Mouse (Mus musculus): ENCODE results near the gene Med13l.

Med13l gene

DNA sequence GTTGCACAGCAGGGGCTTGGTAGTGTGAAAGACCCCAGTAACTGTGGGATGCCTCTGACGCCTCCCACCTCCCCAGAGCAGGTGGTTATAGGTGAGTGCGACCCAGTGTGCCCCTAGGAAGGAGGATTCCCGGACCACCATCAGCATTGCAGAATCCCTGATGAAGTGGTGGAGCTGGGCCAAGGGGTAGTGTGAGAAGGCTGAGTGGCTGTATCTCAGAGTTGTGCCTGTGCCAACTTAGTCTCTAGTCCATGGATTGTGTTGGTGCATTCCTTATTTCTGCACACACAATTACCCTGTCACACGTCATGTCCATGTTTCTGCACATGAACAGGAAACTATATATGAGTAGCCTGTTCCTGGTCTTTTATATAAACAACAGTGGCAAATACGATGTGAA lies 161.4 kb downstream of the Med13l start:
- in situ Hi-C loops (cut with MboI; ENCODE audit: low sequenced_read_pairs): no loop called here

DNA sequence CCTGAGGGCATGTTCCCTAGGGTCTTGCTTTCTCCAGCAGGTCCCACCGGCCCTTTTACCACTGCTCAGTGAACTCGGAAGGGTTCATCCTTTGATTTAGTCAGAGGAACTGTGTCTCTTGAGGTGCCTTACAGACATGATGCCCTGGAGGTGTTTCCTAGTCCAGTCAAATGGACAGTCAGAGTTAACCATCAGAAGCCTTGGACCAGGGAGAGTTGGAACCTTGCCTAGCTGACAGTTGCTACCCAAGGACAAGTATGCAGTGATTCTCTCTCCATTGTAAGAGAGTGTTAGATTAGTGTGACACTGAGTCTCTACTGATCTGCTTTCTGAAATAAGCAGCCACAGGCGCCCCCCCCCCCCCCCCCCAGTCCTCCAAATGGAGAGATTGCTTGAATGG lies 162.0 kb downstream of the Med13l start:
- in situ Hi-C loops (cut with MboI; ENCODE audit: low sequenced_read_pairs): no loop called here

DNA sequence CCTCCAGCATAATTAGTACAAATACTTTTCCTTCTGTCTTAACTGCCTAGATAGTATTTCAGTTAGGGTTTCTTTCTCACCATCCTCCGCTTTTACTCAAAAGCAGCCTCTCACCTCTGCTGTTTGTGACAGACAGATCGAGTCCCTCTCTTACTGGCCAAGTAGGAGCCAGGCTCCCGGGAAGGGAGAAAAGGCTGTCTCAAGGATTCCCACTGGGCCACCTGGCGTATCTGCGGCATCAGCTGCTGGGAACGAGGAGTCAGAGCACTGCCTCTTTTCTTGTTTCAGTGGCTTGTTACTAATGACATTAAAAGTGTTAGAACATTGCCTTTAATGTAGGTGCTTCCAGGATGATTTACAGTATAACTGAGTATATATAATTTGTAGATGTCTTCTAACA lies 164.9 kb downstream of the Med13l start:
- in situ Hi-C loops (cut with MboI; ENCODE audit: low sequenced_read_pairs): loop anchor here (25.0 kb wide), 1 partner anchor 463 kb away; no protein-coding TSS in a partner anchor

DNA sequence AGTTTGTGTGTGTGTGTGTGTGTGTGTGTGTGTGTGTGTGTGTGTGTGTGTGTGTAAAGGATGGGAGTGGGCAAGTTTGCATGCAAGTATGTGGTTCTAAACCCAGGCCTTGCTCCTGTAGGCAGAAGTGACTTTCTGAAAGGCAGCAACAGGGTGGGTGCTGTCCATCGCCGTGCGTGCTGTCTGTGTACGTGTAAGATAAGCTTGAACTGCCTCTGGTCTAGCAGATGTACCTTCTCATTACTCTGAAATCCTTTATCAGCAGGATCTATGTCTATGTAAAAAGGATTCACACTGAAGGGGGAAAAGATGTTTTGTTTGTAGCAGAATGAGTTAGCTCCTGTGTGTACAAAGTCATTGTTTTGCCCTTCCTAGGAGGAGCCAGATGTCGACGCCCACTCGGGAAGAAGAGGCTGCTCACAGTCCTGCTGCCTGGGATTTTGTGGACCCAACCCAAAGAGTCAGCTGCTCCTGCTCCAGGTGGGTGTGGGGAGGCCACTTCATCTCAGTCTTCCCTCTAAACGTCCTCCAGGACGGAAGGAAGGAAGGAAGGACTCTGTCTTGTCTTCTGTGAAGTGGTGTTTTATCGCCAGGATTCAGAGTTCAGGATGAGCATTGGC lies 165.5 kb downstream of the Med13l start:
- in situ Hi-C loops (cut with MboI; ENCODE audit: low sequenced_read_pairs): loop anchor here (25.0 kb wide), 1 partner anchor 464 kb away; no protein-coding TSS in a partner anchor

DNA sequence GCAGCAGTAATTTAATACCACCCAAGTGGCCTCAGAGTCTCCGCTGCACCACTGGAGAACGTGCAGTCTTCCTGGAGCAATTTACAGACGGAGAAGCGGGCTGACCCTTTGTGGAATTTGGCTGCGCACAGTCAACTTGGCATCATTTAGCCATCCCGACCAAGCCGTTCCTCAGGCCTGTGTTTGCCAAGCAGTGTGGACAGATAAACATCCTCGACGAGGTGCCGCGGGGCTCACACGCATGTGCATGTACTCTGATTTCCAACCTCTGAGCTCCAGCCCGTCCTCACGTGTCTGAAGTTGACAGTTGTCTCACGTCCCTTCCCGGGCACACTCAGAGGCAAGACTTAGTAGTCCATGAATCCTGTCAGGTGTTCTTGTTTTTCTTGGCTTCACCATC lies 166.9 kb downstream of the Med13l start:
- in situ Hi-C loops (cut with MboI; ENCODE audit: low sequenced_read_pairs): loop anchor here (25.0 kb wide), 1 partner anchor 465 kb away; no protein-coding TSS in a partner anchor

DNA sequence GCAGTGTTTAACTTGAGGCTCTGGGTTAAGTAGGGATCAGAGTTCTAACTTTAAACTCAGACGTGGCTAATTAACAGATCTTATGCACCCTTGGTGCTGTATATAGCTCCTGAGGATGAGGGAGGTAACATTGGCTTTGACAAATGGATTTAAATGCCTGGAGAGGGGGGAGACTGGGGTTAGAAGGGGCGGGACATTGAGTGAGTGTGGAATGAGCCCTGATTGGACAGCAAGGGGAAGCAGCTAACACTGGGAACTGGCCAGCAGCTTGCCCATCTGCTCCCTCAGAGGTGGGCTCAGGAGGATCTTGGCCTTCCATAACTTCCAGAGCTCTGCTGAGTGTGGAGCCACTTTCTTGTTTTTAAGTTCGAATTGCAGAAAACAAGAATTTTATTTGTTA lies 171.7 kb downstream of the Med13l start:
- in situ Hi-C loops (cut with MboI; ENCODE audit: low sequenced_read_pairs): loop anchor here (25.0 kb wide), 1 partner anchor 470 kb away; no protein-coding TSS in a partner anchor

DNA sequence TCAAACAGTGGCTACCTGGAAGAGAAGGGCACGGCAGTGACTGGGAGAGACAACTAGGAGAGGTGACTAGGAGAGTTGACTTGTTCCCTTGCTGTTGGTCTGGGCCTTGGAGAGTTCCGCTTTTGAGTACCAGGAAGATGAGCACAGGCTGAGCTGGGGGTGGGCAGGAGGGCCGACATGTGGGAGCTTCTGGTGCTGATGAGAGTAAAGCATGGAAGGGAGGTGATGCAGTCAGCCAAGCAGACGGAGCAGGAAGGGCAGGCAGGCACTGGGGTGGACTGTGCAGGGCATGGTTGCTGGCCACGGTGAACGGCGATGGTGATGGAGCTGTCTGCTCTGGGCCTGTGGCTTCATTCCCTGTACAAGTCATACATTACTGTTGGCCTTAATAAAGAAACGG lies 172.2 kb downstream of the Med13l start:
- in situ Hi-C loops (cut with MboI; ENCODE audit: low sequenced_read_pairs): loop anchor here (25.0 kb wide), 1 partner anchor 470 kb away; no protein-coding TSS in a partner anchor

DNA sequence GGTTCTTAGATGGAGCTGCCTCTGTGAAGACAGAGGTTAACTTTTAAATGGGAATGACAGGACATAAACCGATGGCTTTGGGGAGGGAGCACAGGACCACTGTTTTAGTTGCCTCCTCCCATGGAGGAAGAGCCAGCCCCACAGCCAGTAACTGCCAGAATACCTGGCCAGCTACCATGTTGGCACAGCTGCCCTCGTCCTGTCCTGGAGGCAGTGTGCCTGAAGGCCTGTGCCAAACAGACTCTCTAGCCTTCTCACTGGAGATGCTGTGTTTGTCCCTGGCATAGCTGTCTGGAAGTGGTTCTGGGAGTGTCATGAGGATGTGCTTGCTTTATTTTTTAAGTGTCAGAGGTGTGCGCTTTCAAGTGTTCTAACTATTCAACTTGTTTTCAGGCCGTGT lies 173.1 kb downstream of the Med13l start:
- in situ Hi-C loops (cut with MboI; ENCODE audit: low sequenced_read_pairs): loop anchor here (25.0 kb wide), 1 partner anchor 471 kb away; no protein-coding TSS in a partner anchor

DNA sequence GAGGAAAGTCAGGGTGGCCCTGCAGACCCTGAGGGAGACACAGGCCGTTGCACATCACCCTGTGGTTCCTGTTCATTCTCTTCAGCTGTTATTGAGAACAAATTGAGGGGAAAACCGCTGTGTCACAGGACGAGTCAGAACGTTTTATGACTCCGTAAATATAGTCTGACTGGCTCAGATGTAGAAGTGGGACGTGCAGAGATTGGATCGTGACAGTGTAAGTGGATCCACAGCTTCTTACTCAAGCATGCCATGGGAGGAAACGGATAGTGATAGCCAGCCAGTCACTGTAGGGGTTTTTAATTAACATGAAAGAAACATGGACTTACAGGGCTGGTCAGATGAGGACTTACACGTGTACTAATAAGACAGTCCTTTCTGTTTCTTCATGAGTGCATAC lies 174.0 kb downstream of the Med13l start:
- in situ Hi-C loops (cut with MboI; ENCODE audit: low sequenced_read_pairs): loop anchor here (25.0 kb wide), 1 partner anchor 472 kb away; no protein-coding TSS in a partner anchor

DNA sequence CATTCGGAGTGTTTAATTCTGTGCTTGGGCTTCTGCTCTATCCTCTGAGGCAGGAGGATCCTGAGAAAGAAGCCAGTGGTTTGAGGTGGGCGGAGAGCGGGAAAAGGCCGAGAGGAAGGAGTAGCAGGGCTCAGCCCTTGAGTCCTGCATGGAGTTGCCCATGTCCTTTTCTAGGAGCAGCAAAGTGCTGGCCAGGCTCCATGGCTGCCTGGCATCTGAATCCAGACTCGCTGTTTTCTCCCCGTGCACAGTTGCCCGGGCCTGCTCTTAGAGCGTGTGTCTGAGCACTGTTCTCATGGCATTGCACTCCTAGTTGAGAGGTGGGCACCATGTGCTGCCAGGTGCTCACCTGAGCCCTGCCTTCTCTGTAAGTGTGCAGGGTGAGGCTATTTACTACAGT lies 175.3 kb downstream of the Med13l start:
- in situ Hi-C loops (cut with MboI; ENCODE audit: low sequenced_read_pairs): loop anchor here (25.0 kb wide), 1 partner anchor 473 kb away; no protein-coding TSS in a partner anchor

DNA sequence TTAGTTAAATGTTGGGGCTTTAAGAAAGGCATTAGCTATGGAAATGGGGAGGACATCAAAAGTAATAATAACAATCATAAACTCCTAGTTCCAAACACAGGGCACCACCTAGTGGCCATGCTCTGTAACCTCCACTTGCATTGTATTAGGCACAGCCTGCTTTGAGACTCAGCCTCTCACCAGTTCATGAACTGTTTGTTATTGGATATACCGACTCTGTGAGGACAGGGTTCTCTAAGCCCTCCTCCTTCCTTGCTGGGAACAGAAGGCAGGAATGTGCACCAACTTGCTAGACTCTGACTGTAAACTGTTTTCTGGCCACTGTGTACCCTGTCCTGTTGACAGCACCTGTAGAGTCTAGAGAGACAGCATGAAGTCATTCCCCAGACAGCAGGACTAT lies 177.1 kb downstream of the Med13l start:
- in situ Hi-C loops (cut with MboI; ENCODE audit: low sequenced_read_pairs): loop anchor here (25.0 kb wide), 1 partner anchor 475 kb away; no protein-coding TSS in a partner anchor

DNA sequence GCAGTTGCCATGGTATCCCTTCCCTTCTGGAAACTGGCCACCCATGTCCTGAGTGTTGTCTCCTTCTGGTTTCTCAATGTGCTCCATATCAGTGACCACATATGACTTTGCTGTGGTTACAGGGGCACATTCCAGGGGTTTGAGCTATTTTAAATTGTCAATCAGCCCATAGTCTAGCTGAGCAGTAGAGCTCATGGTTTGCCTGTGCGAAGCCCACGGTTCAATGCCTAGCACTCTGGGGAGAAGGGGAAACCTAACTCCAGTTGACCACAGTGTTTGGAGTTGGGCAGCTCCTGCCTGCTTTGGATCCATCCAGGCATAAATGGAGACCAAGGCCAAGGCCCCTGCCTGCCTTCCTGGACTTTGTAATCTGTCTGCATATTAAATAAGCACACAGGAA lies 182.6 kb downstream of the Med13l start:
- in situ Hi-C loops (cut with MboI; ENCODE audit: low sequenced_read_pairs): loop anchor here (25.0 kb wide), 1 partner anchor 481 kb away; no protein-coding TSS in a partner anchor

DNA sequence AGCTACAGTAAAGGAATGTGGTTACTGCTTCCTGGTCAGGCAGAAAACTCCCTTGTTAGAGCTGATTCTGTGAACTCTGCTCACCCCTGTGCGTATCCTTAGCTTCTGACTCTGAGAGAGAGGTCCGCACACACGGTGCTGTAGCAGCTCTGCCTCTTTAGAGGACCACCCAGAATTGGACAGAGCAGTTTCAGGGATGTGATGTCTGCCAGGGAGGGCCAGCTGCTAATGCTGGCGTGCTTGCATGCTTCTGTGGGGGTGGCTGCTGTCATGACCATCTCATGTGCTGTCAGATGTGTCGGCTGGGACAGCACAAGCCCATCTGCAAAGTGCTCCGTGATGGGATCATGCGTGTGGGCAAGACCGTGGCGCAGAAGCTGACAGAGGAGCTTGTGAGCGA lies 186.5 kb downstream of the Med13l start:
- in situ Hi-C loops (cut with MboI; ENCODE audit: low sequenced_read_pairs): loop anchor here (25.0 kb wide), 1 partner anchor 485 kb away; no protein-coding TSS in a partner anchor

DNA sequence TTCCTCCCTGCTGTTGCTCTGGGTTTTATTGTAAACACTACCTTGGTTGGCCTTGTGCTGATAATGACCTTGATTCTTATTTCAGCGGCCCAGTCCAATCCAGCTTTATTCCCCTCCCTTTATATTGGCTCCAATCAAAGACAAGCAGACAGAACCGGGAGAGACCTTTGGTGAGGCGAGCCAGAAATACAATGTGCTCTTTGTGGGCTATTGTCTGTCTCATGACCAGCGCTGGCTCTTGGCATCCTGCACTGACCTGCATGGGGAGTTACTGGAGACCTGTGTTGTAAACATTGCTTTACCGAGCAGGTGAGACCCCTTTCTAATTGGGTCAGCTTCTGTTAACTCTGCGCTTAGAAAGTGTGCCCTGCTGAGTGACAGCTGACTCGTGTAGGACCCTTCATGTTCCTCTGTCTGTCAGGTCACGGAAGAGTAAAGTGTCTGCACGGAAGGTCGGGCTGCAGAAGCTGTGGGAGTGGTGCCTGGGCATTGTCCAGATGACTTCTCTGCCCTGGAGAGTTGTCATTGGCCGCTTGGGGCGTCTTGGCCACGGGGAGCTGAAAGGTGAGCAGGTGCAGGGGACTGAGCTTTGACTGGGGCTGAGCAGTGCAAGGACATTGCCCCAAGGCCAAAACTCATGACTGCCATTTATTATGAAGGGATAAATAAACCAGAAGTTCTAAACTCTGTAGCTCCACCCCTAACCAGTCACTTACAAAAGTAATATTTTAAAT lies 191.1 kb downstream of the Med13l start:
- in situ Hi-C loops (cut with MboI; ENCODE audit: low sequenced_read_pairs): loop anchor here (25.0 kb wide), 1 partner anchor 1711 kb away; the partner anchor contains the start of gene Sdsl

DNA sequence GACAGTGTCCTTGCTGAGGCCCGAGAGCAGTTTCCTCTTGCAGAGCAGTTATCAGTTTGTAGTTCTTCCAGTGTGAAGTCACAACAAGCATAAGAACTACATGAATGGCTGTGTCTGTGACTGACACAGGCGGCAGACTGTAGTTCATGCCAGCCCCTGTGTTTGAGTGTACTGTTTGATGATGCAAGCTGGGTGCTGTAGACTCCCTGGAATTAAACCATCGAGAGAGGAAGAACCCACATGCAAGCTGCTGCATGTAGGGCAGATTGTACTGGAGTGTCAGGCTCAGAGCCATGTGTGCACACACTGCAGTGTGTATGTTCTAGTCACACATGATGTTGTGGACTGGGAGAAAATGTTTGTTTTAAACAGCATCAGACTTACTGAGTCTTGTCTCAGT lies 192.4 kb downstream of the Med13l start:
- in situ Hi-C loops (cut with MboI; ENCODE audit: low sequenced_read_pairs): loop anchor here (25.0 kb wide), 1 partner anchor 1709 kb away; the partner anchor contains the start of gene Sdsl

DNA sequence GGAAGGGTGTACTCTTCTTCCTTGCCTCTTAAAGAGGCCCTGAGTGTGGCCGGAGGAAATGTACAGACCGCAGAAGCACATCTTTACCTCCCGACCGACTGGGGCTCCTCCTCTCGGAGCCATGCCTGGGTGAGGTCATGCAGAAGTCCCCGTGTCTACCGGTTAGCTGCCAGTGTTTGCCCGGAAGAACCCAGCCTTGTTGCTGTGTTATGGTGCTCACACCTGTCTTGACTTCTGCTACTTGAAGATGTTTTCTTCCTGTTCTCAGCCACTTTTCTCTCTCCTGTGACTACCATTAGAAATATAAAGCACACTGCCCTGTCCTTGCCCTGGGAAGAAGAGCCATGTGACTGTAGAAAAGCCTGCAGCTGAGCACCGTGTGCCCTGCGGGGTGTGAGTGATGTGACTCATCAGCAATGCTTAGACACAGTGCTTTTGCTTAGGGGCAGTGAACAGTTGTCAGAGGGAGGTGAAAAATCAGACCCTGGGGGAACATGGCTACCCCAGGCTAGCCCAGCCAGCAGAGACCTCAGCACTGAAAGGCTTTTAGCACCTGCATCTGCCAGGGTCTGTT lies 193.1 kb downstream of the Med13l start:
- in situ Hi-C loops (cut with MboI; ENCODE audit: low sequenced_read_pairs): loop anchor here (25.0 kb wide), 1 partner anchor 1709 kb away; the partner anchor contains the start of gene Sdsl

DNA sequence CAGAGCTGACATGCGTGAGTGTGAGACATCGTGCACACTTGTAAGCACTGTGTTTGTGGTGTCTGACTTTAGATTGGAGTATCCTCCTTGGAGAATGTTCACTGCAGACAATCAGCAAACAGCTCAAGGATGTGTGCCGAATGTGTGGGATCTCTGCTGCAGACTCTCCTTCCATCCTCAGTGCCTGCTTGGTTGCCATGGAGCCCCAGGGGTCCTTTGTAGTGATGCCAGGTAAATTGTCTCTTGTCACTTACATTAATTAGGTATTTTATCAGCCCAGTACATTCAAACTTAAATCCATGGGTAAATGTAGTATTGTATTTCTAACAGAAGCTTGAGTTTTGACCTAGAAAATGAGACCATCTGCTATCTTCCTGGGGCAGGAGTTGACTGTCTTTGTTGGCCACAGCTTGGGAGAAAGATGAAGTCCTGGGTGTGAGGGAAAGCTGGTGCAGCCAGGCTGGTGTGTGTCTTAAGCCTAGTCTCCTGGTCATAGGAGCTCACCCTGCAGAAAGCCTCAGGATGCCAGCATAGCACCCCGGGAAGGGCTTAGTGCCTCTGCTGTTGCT lies 193.8 kb downstream of the Med13l start:
- in situ Hi-C loops (cut with MboI; ENCODE audit: low sequenced_read_pairs): loop anchor here (25.0 kb wide), 1 partner anchor 1708 kb away; the partner anchor contains the start of gene Sdsl

DNA sequence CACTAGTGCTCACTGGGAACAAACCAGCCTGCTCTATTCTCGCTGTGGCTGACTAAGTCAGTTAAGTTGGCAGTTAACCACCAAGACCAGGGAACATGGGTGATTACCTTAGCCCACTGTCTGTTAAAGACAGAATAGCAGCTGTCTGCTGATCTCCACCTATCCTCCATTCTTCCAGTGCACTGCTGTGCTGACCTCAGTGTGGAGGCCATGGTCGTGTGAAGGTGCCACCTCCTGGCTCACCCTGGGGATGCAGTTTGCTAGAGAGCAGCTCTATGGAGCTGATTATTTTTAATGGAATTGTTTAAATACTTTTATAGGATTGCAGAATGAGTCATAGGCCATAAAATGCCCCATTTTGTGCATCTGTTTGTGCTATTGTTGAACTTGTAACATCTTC lies 195.6 kb downstream of the Med13l start:
- in situ Hi-C loops (cut with MboI; ENCODE audit: low sequenced_read_pairs): loop anchor here (25.0 kb wide), 1 partner anchor 1706 kb away; the partner anchor contains the start of gene Sdsl

DNA sequence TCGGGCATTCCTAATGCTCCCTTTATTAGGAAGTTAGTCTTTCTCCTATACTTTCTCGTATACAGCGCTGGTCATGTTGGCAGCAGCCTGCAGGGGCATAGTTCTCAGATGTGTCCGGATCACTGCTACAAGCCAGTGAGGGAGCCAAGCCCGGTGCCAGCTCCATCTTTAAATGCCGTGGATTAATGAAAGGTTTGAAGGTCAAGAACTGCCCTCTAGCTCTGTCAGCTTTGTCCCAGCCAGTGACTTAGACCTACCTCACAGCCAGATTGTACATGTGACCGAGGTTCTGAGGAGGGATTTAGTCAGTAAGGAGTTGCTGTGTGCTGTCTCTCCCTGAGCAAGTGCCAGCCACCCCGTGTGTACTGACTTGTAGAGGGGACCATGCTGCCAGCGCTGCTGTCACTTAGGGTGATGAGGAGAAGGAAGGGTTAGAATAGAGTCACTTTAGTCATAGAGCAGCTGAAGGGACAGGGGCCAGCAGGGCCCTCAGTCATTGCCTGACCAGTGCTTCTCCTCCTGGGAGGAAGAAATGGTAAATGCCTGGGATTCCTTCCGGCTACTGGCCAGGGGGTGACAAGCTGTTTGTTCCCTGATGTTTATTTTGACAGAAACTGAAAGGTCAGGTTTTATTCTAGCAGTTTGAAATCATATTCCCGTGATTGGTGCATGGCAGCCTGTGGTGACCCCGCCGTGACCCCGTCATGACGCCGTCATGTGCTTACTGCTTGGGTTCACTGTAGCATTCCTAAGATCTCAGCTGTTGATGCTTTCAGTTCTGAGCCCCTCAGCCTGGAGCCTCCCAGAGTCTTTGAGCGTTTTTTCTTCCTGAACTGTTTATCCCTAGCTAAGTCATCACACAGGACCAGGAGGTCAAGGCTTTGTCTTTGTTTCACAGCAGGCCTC lies 197.2 kb downstream of the Med13l start:
- in situ Hi-C loops (cut with MboI; ENCODE audit: low sequenced_read_pairs): loop anchor here (25.0 kb wide), 1 partner anchor 1705 kb away; the partner anchor contains the start of gene Sdsl

DNA sequence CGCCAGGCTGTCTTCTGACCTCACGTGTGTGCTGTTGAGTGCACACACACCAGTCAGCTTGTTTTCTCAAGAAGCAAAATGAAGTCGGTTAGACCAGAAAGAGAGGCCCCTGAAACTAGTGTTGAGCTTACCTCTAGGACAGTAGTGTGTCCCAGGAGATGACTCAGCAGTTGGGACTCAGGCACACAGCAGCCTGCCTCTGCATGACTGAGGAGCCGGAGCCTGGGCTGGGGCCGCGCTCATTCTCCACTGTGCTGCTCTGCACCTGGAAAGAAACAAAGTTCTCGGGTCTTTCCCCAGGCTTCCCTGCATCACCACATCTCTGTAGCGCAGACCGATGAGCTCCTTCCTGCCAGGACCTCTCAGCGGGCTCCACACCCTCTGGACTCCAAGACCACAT lies 200.5 kb downstream of the Med13l start:
- in situ Hi-C loops (cut with MboI; ENCODE audit: low sequenced_read_pairs): loop anchor here (25.0 kb wide), 1 partner anchor 1701 kb away; the partner anchor contains the start of gene Sdsl

Measured in CH12F3 (cell line).